Mouse (Mus musculus) stomach, postnatal 0 days (tissue): Measurements from ENCODE around the gene Tuba3a. TPM values are rescaled to one million over a fixed set of nuclear protein-coding genes. Genes with fewer than 3 reads are reported as not detected.

Experiments
- ATAC-seq: fragments of 200-750 bp; cut with Nextera tagmentation; 2 replicates; pipeline ENCODE4 v1.8.0; 2017; ENCODE audit not compliant: low FRiP score, low TSS enrichment
- DNase-seq: peaks from one replicate; pipeline ENCODE4 v3.0.0-alpha.2; 2016; ENCODE audit warnings: low spot score
- H3K27ac ChIP-seq: fragments of 300-500 bp; sonication (generic); replicated peaks from 2 replicates; pipeline ENCODE4 v1.5.1; 2014; ENCODE audit warnings: mild to moderate bottlenecking, control low read depth
- H3K27me3 ChIP-seq: fragments of 300-500 bp; sonication (generic); 2 replicates; pipeline ENCODE4 v1.6.1; 2014; ENCODE audit warnings: low read length; ENCODE audit not compliant: control insufficient read depth, insufficient read depth
- H3K36me3 ChIP-seq: fragments of 300-500 bp; sonication (generic); 2 replicates; pipeline ENCODE4 v1.6.1; 2014; ENCODE audit warnings: low read length, mixed read lengths; ENCODE audit not compliant: control insufficient read depth, insufficient read depth
- H3K4me1 ChIP-seq: fragments of 300-500 bp; sonication (generic); replicated peaks from 2 replicates; pipeline ENCODE4 v1.6.1; 2014; ENCODE audit warnings: antibody characterized with exemption; ENCODE audit not compliant: control insufficient read depth, insufficient read depth
- H3K4me2 ChIP-seq: fragments of 300-500 bp; sonication (generic); replicated peaks from 2 replicates; pipeline ENCODE4 v1.6.1; 2014; ENCODE audit warnings: low read depth, mild to moderate bottlenecking, control low read depth, moderate library complexity
- H3K4me3 ChIP-seq: fragments of 300-500 bp; sonication (generic); 2 replicates; pipeline ENCODE4 v1.5.1; 2014; ENCODE audit warnings: low read depth, low read length, control low read depth
- H3K9ac ChIP-seq: fragments of 300-500 bp; sonication (generic); 2 replicates; pipeline ENCODE4 v1.6.1; 2014; ENCODE audit warnings: mild to moderate bottlenecking, low read length, control low read depth, mixed read lengths
- H3K9me3 ChIP-seq: fragments of 300-500 bp; sonication (generic); 2 replicates; pipeline ENCODE4 v1.6.1; 2016; ENCODE audit warnings: low read length; ENCODE audit not compliant: control insufficient read depth
- CTCF ChIP-seq: IDR thresholded peaks from 2 replicates; pipeline ENCODE4 v1.5.1; 2016; ENCODE audit warnings: antibody characterized with exemption, low read depth, mild to moderate bottlenecking, moderate library complexity
- EP300 ChIP-seq: optimal IDR thresholded peaks from 2 replicates; pipeline ENCODE3; 2016; ENCODE audit warnings: antibody characterized with exemption
- WGBS: fragments of 180-500 bp; shearing (Covaris S2); extraction: QIAGEN DNeasy Blood & Tissue Kit; methylation state at CpG from one replicate; pipeline ENCODE4 v1.1.7; 2014; 5-methylcytosine and 5-hydroxymethylcytosine counted together
- polyA plus RNA-seq: library from polyadenylated mRNA; unstranded; fragments of >200 nt; fragmentation: Nextera tagmentation; extraction: Ambion mirVana; gene quantifications from 2 replicates; pipeline ENCODE4 v1.2.1, GENCODE M21; 2015

Gene Tuba3a
- polyA plus RNA-seq, 1 experiment from 2014 or later = 0.15 TPM

GRCm38 (mm10) chr6:125303242-125303641 lies 17.4 kb upstream of the Tuba3a start:
- Histone ChIP-seq H3K9me3 (no peaks in the 10 kb centered on the region), H3K27me3 (no peaks in the 10 kb centered on the region), H3K4me3 (no peak overlapping the region), H3K4me2 (no peak overlapping the region), H3K36me3 (peaks cover 13% of the 10 kb centered on the region), H3K27ac (no peak overlapping the region; the same call in 1 of the 2 replicates), H3K9ac (no peak overlapping the region), H3K4me1 (0 out of 2 replicates have a peak, but pooled peaks cover 3% of the 10 kb centered on the region)
- ATAC-seq (no peak), DNase-seq (no peak)
- 76% methylated on average over 4 of the region's 4 CpGs for WGBS
- TF ChIP-seq EP300 (no peak), CTCF (no peak)

GRCm38 (mm10) chr6:125302231-125302982 lies 16.6 kb upstream of the Tuba3a start:
- 64% methylated on average over 24 of the region's 24 CpGs for WGBS
- Histone ChIP-seq H3K9me3 (no peaks in the 10 kb centered on the region), H3K4me1 (0 out of 2 replicates have a peak, but pooled peaks cover 3% of the 10 kb centered on the region), H3K4me2 (no peak overlapping the region), H3K36me3 (peaks cover 9% of the 10 kb centered on the region), H3K27ac (peak overlapping the region; percentile 70), H3K9ac (no peak overlapping the region), H3K27me3 (no peaks in the 10 kb centered on the region), H3K4me3 (no peak overlapping the region)
- DNase-seq (no peak), ATAC-seq (no peak)
- TF ChIP-seq CTCF (no peak), EP300 (no peak)

GRCm38 (mm10) chr6:125300982-125301381 lies 15.1 kb upstream of the Tuba3a start:
- H3K4me1 ChIP-seq = 0 out of 2 replicates have a peak, but pooled peaks cover 3% of the 10 kb centered on the region
- H3K27me3 ChIP-seq = no peaks in the 10 kb centered on the region
- no peak for DNase-seq
- H3K4me3 ChIP-seq = no peak overlapping the region
- ATAC-seq = peak; percentile 66; the same call in 1 of the 2 replicates
- TF ChIP-seq CTCF (no peak), EP300 (no peak)
- no peak overlapping the region for H3K27ac ChIP-seq
- no peaks in the 10 kb centered on the region for H3K9me3 ChIP-seq
- WGBS = 61% methylated on average over 1 of the region's 1 CpGs
- H3K4me2 ChIP-seq = no peak overlapping the region
- no peaks in the 10 kb centered on the region for H3K36me3 ChIP-seq
- no peak overlapping the region for H3K9ac ChIP-seq

DNA sequence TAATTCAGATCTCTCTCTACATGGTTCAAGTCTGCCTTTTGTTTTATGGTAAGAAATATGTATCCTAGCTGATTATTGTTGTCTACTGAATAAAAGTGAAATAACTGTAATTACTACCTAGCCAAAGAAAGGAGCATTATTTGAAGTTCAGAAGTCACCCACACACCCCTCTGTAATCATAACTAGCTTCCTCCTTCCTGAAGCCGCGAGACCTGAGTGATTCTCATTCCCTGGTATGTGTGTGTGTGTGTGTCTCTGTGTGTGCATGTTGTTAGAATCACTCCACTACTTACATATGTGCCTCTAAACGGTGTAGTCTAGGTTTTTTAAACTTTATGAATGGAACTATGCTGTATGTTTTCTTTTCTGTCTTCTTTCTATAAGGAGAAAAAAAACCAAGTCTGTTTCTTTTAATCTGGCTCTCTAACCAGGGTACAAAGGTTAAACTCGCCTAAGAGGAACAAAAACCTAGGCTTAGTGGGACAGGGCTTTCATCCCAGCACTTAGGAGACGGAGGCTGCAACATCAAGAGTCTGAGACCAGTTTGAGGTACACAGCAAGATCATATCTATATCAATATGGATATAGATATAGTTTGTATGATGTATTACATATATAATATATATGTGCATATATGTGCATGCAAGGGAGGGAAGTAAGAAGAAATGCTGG lies 11.4 kb upstream of the Tuba3a start:
- TF ChIP-seq EP300 (no peak), CTCF (no peak)
- no peak overlapping the region for H3K9ac ChIP-seq
- ATAC-seq (0 out of 2 replicates have a peak, but pooled peaks have one; percentile 55), DNase-seq (no peak)
- no peaks in the 10 kb centered on the region for H3K9me3 ChIP-seq
- H3K27ac ChIP-seq = no peak overlapping the region
- H3K4me1 ChIP-seq = 0 out of 2 replicates have a peak, but pooled peaks cover 3% of the 10 kb centered on the region
- H3K4me2 ChIP-seq = no peak overlapping the region
- H3K4me3 ChIP-seq = no peak overlapping the region
- WGBS = 54% methylated on average over 5 of the region's 5 CpGs
- no peaks in the 10 kb centered on the region for H3K27me3 ChIP-seq
- no peaks in the 10 kb centered on the region for H3K36me3 ChIP-seq

- Histone ChIP-seq H3K4me2 (no peak overlapping the region), H3K9me3 (no peaks in the 10 kb centered on the region), H3K9ac (no peak overlapping the region), H3K27me3 (no peaks in the 10 kb centered on the region), H3K27ac (no peak overlapping the region), H3K4me3 (no peak overlapping the region), H3K4me1 (no peaks in the 10 kb centered on the region), H3K36me3 (no peaks in the 10 kb centered on the region)
- TF ChIP-seq EP300 (no peak), CTCF (no peak)
- DNase-seq (no peak), ATAC-seq (no peak)
- 55% methylated on average over 4 of the region's 4 CpGs for WGBS
Measured at GRCm38 (mm10) chr6:125294049-125294448, 8.2 kb upstream of the Tuba3a start.

GRCm38 (mm10) chr6:125292256-125292655 lies 6.4 kb upstream of the Tuba3a start:
- Histone ChIP-seq H3K27ac (peak overlapping the region; percentile 70), H3K4me1 (0 out of 2 replicates have a peak, but pooled peaks cover 2% of the 10 kb centered on the region), H3K27me3 (no peaks in the 10 kb centered on the region), H3K9me3 (no peaks in the 10 kb centered on the region), H3K36me3 (no peaks in the 10 kb centered on the region), H3K9ac (no peak overlapping the region), H3K4me2 (no peak overlapping the region), H3K4me3 (no peak overlapping the region)
- ATAC-seq (peak; percentile 95), DNase-seq (peak; percentile 83)
- 59% methylated on average over 7 of the region's 7 CpGs for WGBS
- no peak for TF ChIP-seq CTCF
- no peak for TF ChIP-seq EP300
